Mouse (Mus musculus) spleen, embryonic (tissue): ENCODE measurements around the gene Six6.

ENCODE experiments used
- CTCF ChIA-PET: fragments of 350-600 bp; sonication (Branson Sonifier 250); formaldehyde crosslinking; loops from one replicate; lab custom pipeline; 2022; lab: Charles Lee

Gene Six6

GRCm38 (mm10) chr12:72957829-72958424 is 18.2 kb downstream of the Six6 start:
- CTCF ChIA-PET: interaction anchor here (0.5 to 0.6 kb wide), 2 partner anchors 23 to 27 kb away, joined by 4 to 6 read pairs; no protein-coding TSS in a partner anchor

DNA sequence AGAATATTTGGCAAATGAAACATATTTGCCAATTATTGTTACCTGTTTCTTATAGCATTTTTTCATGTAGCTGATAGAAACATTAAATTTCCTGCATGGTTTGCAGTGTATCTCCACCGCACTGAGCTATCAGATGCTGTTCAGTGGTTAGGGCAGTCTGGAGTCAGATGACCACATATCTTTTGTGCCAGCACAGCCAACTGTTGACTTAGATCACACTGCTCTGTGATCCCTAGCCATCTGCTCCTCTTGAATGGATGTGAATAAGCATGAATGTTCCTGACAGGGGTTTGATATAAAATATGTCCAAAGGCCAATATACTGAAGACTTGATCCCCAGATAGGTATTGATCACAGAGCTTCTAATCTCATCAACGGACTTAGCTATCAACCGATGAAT is 18.8 kb downstream of the Six6 start:
- CTCF ChIA-PET: interaction anchor here (0.5 to 0.6 kb wide), 2 partner anchors 22 to 28 kb away, joined by 4 to 6 read pairs; no protein-coding TSS in a partner anchor

- CTCF ChIA-PET: no interaction called here
These were observed 23.1 kb downstream of the Six6 start for GRCm38 (mm10) chr12:72962761-72963160.

DNA sequence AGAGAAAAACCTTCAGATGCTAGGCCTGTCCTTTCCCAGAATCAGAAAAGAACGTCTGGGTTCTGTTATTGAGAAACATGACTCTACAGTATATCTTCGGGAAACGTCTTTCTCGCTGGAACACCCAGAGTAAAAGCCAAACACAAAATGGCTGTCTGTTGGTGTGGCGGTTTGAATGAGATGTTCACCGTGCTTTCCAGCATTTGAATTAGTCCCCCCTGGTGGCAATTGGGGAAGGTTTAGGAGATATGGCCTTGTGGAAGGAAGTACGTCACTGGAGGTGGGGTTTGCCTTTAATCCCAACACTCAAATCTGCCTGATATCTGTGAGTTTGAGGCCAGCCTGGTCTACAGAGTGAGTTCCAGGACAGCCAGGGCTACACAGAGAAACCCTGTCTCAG is 27.8 kb downstream of the Six6 start:
- CTCF ChIA-PET: no interaction called here

DNA sequence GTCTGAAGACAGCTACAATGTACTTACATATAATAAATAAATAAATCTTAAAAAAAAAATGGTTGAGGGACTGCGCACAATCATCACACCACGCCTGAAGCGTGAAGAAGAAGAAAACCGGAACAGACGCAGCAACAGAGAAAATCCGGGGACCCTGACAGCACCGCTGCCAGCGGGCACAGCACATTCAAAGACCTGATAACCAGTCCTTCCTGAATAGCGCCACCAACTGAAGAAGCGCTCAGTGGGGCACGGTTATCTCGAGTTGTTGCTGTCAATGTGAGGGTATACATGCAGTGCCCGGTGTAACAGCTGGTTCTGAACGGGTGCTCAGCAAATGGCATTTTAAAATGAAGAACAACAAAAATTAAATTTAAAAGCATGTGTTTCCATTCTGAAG is 30.9 kb downstream of the Six6 start:
- CTCF ChIA-PET: no interaction called here

GRCm38 (mm10) chr12:72973161-72973560 is 33.5 kb downstream of the Six6 start:
- CTCF ChIA-PET: interaction anchor here (0.6 to 0.7 kb wide), 2 partner anchors 37 to 336 kb away, joined by 3 to 20 read pairs; no protein-coding TSS in a partner anchor

GRCm38 (mm10) chr12:72976172-72976571 is 36.5 kb downstream of the Six6 start:
- CTCF ChIA-PET: no interaction called here

GRCm38 (mm10) chr12:72976718-72977117 is 37.0 kb downstream of the Six6 start:
- CTCF ChIA-PET: no interaction called here

DNA sequence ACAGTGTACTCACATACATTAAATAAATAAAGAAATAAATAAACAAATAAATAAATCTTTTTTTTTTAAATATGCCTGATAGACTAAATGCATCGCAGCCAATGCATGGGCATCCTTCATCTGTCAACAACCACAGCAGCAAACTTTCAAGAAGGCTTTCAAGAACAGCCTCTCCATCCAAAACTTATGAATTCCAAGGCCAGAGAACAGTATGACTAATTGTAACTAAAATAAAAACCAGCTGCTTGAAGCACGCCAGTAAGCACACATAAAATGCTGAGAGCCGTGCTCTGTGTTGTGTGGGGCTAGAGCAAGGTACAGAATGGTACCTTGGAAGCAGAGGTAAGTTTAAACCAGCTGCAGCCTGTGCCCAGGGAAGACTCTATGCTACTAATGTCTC is 38.2 kb downstream of the Six6 start:
- CTCF ChIA-PET: no interaction called here

- CTCF ChIA-PET: no interaction called here
These were observed 39.5 kb downstream of the Six6 start for GRCm38 (mm10) chr12:72979236-72979635.

DNA sequence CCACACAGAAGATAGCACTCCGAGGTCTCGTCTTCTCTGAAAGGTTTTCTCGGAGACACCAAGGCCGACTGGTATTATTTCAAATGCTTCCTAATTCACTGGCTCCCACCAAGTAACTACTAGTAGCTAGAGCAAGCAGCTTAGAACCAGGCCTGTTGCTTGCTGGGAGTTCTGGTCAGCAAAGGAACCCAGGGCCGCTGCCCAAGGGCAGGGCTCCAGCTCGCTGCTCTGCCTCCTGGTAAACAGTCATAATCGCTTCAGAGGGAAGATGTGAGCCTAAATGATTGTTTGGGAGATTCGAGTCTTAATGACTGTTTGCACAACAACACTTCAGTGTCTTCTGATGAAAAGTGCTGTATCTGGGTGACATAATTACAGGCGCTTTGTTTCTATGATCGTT is 42.9 kb downstream of the Six6 start:
- CTCF ChIA-PET: no interaction called here

DNA sequence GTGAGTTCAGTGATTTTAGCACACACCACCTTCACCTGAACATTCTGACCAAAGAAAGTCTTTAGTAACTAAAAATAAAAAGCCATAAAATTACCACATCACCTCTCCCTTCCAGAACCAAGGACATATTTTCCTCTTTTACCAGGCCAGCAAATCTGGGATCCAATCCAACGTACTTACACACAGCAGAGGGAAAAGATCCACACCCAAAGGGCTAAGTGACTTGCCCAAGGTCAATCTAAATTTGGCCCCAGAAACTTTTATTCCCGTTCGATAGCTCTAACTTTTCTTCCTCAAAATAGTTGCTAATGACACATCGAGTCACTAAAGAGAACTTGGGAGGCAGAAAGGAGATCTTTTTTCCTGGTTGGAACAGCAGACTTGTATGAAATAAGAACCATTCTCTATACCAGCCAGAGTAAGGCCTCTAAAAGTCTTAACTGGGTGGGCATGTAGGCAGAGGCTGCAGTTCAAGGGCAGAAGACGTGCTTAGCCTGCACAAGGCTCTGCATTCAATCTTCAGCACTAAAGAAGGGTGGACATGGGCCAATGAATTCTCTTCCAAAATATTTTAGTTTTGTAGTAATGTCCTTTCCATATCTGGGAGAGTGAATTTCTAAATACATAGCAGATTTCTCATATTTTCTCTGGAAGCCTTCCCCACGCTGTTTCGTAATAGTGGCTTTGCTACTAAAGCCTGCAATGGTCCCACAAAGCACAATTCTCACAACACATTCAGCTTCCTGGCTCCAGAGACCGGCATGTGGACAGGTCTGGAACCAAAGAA is 43.6 kb downstream of the Six6 start:
- CTCF ChIA-PET: no interaction called here
